Mouse (Mus musculus) megakaryocyte, embryonic 14.5 days (primary cell): ENCODE results near the gene Efna3.

Experiments
- FLI1 ChIP-seq: IDR thresholded peaks from 2 replicates; pipeline ENCODE4 v1.6.1; 2012; ENCODE audit warnings: low read length, inconsistent platforms, mixed read lengths
- GATA1 ChIP-seq: IDR thresholded peaks from 3 replicates; pipeline ENCODE4 v1.6.1; 2012; ENCODE audit warnings: mixed read lengths, low read length, inconsistent platforms, borderline replicate concordance

DNA sequence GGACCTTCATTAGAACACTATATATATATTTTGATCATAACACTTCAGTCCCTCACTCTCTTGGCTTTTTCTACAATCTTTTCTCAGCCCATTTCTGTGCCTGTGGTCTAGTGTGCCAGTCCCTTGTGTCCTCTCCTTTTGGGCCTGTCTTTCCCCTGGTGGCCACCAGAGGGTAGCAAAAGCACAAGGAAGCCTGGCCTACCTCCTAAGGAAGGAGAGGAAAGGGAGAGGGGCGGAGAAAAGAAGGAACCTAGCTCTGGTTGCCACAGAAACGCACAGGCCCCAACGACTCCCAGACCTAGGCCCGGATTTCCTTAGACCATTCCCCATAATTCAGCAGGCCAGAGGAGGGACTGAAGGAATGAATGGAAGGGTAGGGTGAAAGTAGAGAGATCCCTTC lies 5.9 kb downstream of the Efna3 start:
- no peak for TF ChIP-seq GATA1
- no peak for TF ChIP-seq FLI1
